Mouse (Mus musculus): ENCODE results near the gene Hspa8. TPM values are rescaled to one million over a fixed set of nuclear protein-coding genes. Genes with fewer than 3 reads are reported as not detected.

The Hspa8 gene
- polyA plus RNA-seq (2014; fragmentation: Nextera tagmentation; extraction: Ambion mirVana): 2,298 and 2,577 TPM in 2 replicates

DNA sequence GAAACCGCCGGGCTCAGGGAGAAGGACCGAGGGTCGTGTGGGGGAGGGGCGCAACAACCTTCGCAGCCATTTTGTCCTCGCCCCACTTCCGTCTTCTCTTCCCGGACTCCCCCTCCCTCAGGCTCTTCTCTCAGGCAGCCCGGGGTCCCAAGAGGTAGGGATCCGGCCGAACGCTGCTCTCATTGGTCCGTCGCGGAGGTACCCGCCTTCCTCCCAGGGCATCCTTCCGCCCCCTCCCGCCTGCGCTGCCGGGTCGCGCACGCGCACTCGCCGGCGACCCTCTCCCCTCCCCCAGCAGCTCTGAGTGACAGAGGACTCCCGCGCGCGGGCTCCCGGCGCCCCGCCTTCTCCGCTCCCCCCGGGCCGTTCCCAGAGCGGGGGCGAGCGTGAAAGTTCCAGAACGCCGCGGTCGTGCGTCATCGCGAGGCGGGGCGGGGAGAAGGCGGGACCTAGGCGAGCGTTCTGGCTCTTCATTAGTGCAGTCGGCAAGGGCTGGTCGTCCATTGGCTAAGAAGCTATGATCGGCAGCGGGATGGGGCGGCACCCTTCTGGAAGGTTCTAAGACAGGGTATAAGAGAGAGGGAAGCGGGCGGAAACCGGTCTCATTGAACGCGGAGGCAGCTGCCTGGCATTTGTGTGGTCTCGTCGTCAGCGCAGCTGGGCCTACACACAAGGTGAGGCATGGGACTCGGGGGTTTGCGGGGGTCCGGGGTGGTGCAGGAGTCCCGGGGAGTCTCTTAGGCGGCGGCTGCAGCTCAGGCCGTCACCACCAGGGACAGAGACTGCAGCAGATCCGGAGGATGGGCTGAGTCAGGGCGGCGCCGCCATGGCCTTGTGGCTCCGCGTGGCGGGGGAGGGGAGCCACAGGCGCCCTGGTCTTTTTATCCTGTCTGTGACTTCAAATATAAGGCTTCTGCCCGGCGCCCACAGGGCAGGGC lies at the start of gene Hspa8:
Gene Hspa8 (plus strand): TSS at position 310 of the 938 bp plus-strand sequence.
- peak within 1 kb of the TSS; percentile 97 for H3K9ac ChIP-seq (ENCODE audit: low read depth, low read length)
- no peaks in the 10 kb centered on the region for H3K27me3 ChIP-seq (replicated peaks; ENCODE audit: control insufficient read depth, insufficient read depth, low read length)
- peaks cover 40% of the 10 kb centered on the region for H3K36me3 ChIP-seq (ENCODE audit: control insufficient read depth, insufficient read depth, low read length)
- DNase-seq (ENCODE audit: low spot score): peak; percentile 100
- ATAC-seq (ENCODE audit: low read depth): peak; percentile 96
- H3K4me3 ChIP-seq (ENCODE audit: low read depth, low read length): peak within 1 kb of the TSS; percentile 95
- peaks cover 12% of the 10 kb centered on the region; the same call in 1 of the 2 replicates for H3K4me1 ChIP-seq (ENCODE audit: control insufficient read depth, insufficient read depth, low read length)
- WGBS: under 1% methylated on average over 56 of the region's 83 CpGs
- H3K9me3 ChIP-seq (ENCODE audit: control insufficient read depth, low read length): no peaks in the 10 kb centered on the region
- H3K27ac ChIP-seq (replicated peaks; ENCODE audit: low read depth, low read length): peak within 1 kb of the TSS; percentile 99
- peak within 1 kb of the TSS; percentile 85 for H3K4me2 ChIP-seq (ENCODE audit: low read depth, low read length)

DNA sequence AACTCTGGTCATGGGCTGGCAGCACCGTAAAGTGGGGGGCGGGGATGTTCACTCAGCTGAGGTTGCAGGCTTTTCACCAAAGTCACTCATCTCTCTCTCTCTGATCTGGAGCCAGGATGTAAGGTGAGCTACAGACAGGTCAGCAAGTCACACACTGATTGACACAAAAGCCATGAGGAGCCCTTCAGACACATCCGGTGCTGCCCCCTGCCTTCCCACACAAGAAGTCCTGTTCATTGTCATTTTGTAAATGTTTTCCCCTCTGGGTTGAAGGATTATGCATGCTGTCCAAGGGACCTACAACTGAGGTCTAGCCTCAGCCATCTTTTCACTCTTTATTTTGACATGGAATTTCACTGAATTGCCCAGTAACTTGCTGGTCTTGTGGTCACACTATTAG lies 49.0 kb upstream of the Hspa8 start:
- no peak overlapping the region for H3K4me2 ChIP-seq (ENCODE audit: low read depth, low read length)

DNA sequence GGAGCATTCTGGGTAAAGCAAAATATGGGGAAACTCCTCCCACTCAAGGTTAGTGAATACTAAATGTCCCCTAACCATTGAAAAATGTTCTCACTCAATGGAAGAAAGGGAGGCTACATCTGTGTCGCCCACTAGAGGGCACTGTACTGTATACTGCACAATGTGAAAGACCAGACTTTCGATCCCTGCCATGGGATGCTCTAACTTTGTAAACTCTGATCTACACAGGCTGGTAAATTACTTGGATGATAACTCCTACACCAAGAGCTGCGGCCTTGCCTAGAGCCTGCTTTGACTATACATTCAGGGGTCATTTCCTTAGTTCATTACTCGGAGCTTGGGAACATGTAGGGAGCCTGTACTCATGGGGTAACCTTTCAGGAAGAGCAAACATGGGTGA lies 44.4 kb upstream of the Hspa8 start:
- Histone ChIP-seq H3K4me3 (ENCODE audit: low read depth, low read length) (no peak overlapping the region), H3K27ac (replicated peaks; ENCODE audit: low read depth, low read length) (peak overlapping the region; percentile 85; the same call in 1 of the 2 replicates), H3K4me2 (ENCODE audit: low read depth, low read length) (peak overlapping the region; percentile 51), H3K9me3 (ENCODE audit: control insufficient read depth, low read length) (no peaks in the 10 kb centered on the region), H3K27me3 (replicated peaks; ENCODE audit: control insufficient read depth, insufficient read depth, low read length) (no peaks in the 10 kb centered on the region), H3K36me3 (ENCODE audit: control insufficient read depth, insufficient read depth, low read length) (peaks cover 4% of the 10 kb centered on the region; the same call in 1 of the 2 replicates), H3K9ac (ENCODE audit: low read depth, low read length) (no peak overlapping the region), H3K4me1 (ENCODE audit: control insufficient read depth, insufficient read depth, low read length) (peaks cover 9% of the 10 kb centered on the region)
- ATAC-seq (ENCODE audit: low read depth) (no peak), DNase-seq (ENCODE audit: low spot score) (peak; percentile 83)
- 13% methylated on average over 4 of the region's 4 CpGs for WGBS

More for the DNA sequence above, 49.0 kb upstream of the Hspa8 start:
- no peak for ATAC-seq (ENCODE audit: low read depth)
- no peak overlapping the region for H3K4me3 ChIP-seq (ENCODE audit: low read depth, low read length)
- no peaks in the 10 kb centered on the region for H3K27me3 ChIP-seq (replicated peaks; ENCODE audit: control insufficient read depth, insufficient read depth, low read length)
- no peaks in the 10 kb centered on the region for H3K36me3 ChIP-seq (ENCODE audit: control insufficient read depth, insufficient read depth, low read length)
- no peak for DNase-seq (ENCODE audit: low spot score)
- H3K27ac ChIP-seq (replicated peaks; ENCODE audit: low read depth, low read length): no peak overlapping the region
- 23% methylated on average over 3 of the region's 3 CpGs for WGBS
- no peak overlapping the region for H3K9ac ChIP-seq (ENCODE audit: low read depth, low read length)
- peaks cover 9% of the 10 kb centered on the region for H3K4me1 ChIP-seq (ENCODE audit: control insufficient read depth, insufficient read depth, low read length)
- no peaks in the 10 kb centered on the region for H3K9me3 ChIP-seq (ENCODE audit: control insufficient read depth, low read length)

DNA sequence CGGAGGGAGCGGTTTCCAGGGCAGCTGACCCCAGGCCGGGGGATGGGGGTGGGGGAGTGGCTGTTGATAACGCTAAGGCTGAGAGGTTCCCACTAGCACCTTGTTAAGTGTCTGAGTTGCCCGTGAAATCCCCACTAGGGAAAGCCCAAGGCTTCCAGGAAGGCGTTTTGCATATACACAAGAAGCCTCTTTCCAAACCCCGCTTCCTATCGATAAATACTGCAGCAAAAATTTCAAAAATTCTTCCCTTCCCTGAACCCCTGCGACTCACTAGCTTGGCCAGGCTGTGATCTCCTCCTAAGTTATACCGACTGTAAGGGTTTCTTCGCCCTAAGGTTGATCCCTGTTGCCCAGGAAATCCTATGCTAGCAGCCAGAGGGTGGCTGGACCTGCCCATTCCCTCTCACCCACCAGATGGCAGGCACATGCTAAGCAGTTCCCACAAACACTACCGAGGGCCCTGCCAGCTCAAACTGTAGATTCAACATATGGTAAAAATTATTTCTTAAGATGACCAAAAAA lies 43.6 kb upstream of the Hspa8 start:
- Histone ChIP-seq H3K4me3 (ENCODE audit: low read depth, low read length) (peak overlapping the region; percentile 10), H3K4me2 (ENCODE audit: low read depth, low read length) (peak overlapping the region; percentile 51), H3K9ac (ENCODE audit: low read depth, low read length) (peak overlapping the region; percentile 34), H3K4me1 (ENCODE audit: control insufficient read depth, insufficient read depth, low read length) (peaks cover 9% of the 10 kb centered on the region), H3K27me3 (replicated peaks; ENCODE audit: control insufficient read depth, insufficient read depth, low read length) (no peaks in the 10 kb centered on the region), H3K36me3 (ENCODE audit: control insufficient read depth, insufficient read depth, low read length) (peaks cover 12% of the 10 kb centered on the region; the same call in 1 of the 2 replicates), H3K9me3 (ENCODE audit: control insufficient read depth, low read length) (no peaks in the 10 kb centered on the region), H3K27ac (replicated peaks; ENCODE audit: low read depth, low read length) (peak overlapping the region; percentile 85)
- ATAC-seq (ENCODE audit: low read depth): peak; percentile 88
- 15% methylated on average over 12 of the region's 12 CpGs for WGBS
- peak; percentile 92 for DNase-seq (ENCODE audit: low spot score)

DNA sequence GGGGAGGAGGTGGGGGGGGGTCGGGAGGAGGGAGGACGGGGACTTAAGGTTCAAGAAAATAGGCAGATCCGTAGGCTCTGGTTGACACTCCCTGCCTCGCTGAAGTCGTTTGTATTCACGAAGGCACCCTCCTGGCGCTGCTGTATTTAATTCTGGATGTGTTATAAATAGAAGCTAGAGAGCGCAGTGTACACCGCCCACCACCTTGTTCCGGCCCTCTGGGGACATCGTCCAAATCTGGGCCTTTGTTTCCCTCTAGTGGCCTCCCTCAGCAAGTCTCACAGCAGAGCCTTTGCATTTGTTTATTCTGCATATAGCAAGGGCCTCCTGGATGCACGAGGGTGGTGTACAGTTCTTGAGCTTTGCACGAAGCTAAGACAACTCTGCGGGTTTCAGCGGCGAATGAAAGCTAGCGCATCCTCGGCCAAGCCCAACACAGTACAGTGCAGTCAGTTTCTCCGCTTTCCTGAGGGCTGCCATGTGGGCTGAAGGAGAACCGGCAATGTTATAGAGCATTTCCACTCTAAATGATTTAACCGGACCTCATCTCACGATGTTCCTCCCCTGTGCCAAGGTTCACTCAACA lies 43.0 kb upstream of the Hspa8 start:
- no peaks in the 10 kb centered on the region for H3K9me3 ChIP-seq (ENCODE audit: control insufficient read depth, low read length)

DNA sequence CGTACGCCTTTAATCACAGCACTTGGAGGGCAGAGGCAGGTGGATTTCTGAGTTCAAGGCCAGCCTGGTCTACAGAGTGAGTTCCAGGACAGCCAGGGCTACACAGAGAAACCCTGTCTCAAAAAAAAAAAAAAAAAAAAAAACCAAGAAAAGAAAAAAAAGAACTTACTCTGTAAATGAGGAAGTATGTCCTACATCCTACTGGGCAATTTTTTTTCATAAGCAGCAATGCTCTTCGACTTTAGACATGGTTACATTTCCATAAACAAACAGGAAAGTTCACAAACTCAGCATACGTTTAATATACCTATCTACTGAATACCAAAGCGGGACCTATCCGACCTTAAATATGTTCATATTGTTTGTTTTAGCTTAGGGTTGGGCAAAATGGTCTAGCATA lies 38.4 kb upstream of the Hspa8 start:
- no peak for DNase-seq (ENCODE audit: low spot score)
- no peaks in the 10 kb centered on the region for H3K27me3 ChIP-seq (replicated peaks; ENCODE audit: control insufficient read depth, insufficient read depth, low read length)
- H3K27ac ChIP-seq (replicated peaks; ENCODE audit: low read depth, low read length): no peak overlapping the region
- H3K9ac ChIP-seq (ENCODE audit: low read depth, low read length): no peak overlapping the region
- no peaks in the 10 kb centered on the region for H3K4me1 ChIP-seq (ENCODE audit: control insufficient read depth, insufficient read depth, low read length)
- ATAC-seq (ENCODE audit: low read depth): no peak
- no peaks in the 10 kb centered on the region for H3K9me3 ChIP-seq (ENCODE audit: control insufficient read depth, low read length)
- H3K4me3 ChIP-seq (ENCODE audit: low read depth, low read length): no peak overlapping the region
- H3K36me3 ChIP-seq (ENCODE audit: control insufficient read depth, insufficient read depth, low read length): peaks cover 42% of the 10 kb centered on the region
- no peak overlapping the region for H3K4me2 ChIP-seq (ENCODE audit: low read depth, low read length)
- 85% methylated on average over 6 of the region's 6 CpGs for WGBS

More for the DNA sequence above, 43.0 kb upstream of the Hspa8 start:
- Histone ChIP-seq H3K27me3 (replicated peaks; ENCODE audit: control insufficient read depth, insufficient read depth, low read length) (no peaks in the 10 kb centered on the region), H3K9ac (ENCODE audit: low read depth, low read length) (0 out of 2 replicates have a peak overlapping the region, but pooled peaks have one; percentile 9), H3K36me3 (ENCODE audit: control insufficient read depth, insufficient read depth, low read length) (peaks cover 13% of the 10 kb centered on the region; the same call in 1 of the 2 replicates), H3K4me3 (ENCODE audit: low read depth, low read length) (peak overlapping the region; percentile 10), H3K4me1 (ENCODE audit: control insufficient read depth, insufficient read depth, low read length) (peaks cover 9% of the 10 kb centered on the region), H3K27ac (replicated peaks; ENCODE audit: low read depth, low read length) (peak overlapping the region; percentile 85), H3K4me2 (ENCODE audit: low read depth, low read length) (peak overlapping the region; percentile 51)
- ATAC-seq (ENCODE audit: low read depth) (peak; percentile 92), DNase-seq (ENCODE audit: low spot score) (peak; percentile 93)
- 6% methylated on average over 20 of the region's 22 CpGs for WGBS

DNA sequence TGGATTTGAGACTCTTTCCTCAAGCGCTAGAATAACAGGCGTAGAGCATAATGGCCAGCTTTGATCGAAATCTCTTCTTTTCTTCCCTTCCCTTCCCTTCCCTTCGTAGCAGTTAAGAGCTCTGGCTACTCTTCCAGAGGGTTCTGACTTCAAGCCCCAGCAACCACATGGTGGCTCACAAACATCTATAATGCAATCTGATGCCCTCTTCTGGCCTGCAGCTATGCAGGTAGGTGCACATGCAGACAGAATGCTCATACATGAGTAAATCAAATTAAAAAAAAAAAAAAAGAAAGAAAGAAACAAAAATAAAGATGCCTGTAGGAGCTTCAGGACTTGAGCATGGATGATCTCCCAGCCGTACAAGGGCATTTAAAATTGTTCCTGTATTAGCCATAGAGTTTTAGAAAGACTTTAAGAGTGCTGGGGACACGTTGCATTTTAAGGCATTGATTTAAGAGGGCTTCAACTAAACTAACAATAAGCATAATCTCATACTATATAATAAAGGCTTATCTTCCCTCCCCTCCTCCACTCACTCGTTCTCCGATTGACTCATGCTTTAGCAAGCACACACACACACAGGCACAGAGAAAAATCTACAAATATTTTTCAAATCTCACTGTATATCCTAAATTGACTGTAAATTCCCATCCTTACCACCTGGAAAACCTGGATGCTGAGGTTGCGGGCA lies 35.8 kb upstream of the Hspa8 start:
- no peaks in the 10 kb centered on the region for H3K27me3 ChIP-seq (replicated peaks; ENCODE audit: control insufficient read depth, insufficient read depth, low read length)
- no peak overlapping the region for H3K4me2 ChIP-seq (ENCODE audit: low read depth, low read length)
- no peak overlapping the region for H3K27ac ChIP-seq (replicated peaks; ENCODE audit: low read depth, low read length)
- no peak overlapping the region for H3K9ac ChIP-seq (ENCODE audit: low read depth, low read length)
- WGBS: 83% methylated on average over 8 of the region's 9 CpGs
- no peaks in the 10 kb centered on the region for H3K9me3 ChIP-seq (ENCODE audit: control insufficient read depth, low read length)
- no peak overlapping the region for H3K4me3 ChIP-seq (ENCODE audit: low read depth, low read length)
- H3K4me1 ChIP-seq (ENCODE audit: control insufficient read depth, insufficient read depth, low read length): no peaks in the 10 kb centered on the region
- no peak for ATAC-seq (ENCODE audit: low read depth)
- H3K36me3 ChIP-seq (ENCODE audit: control insufficient read depth, insufficient read depth, low read length): peaks cover 44% of the 10 kb centered on the region
- no peak for DNase-seq (ENCODE audit: low spot score)

DNA sequence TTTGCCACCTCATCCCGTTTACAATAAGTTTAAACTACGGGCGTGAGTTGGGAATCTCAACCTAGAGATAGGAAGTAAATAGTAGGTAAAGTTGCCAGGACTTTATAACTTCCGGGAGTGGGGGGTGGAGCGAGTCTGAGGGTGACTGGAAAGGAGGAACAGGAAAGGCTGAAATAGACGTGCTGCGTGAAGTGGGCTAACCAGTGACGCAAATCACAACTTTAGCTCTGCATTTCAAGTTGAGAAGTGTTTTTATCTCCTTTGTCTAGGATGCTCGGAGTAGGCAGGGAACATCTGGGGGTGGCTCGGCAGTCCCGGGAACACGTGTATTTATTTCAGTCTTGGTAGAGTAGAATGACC lies 35.2 kb upstream of the Hspa8 start:
- Histone ChIP-seq H3K36me3 (ENCODE audit: control insufficient read depth, insufficient read depth, low read length) (peaks cover 44% of the 10 kb centered on the region), H3K4me2 (ENCODE audit: low read depth, low read length) (no peak overlapping the region), H3K9ac (ENCODE audit: low read depth, low read length) (no peak overlapping the region), H3K9me3 (ENCODE audit: control insufficient read depth, low read length) (no peaks in the 10 kb centered on the region), H3K27me3 (replicated peaks; ENCODE audit: control insufficient read depth, insufficient read depth, low read length) (no peaks in the 10 kb centered on the region), H3K4me1 (ENCODE audit: control insufficient read depth, insufficient read depth, low read length) (no peaks in the 10 kb centered on the region), H3K4me3 (ENCODE audit: low read depth, low read length) (no peak overlapping the region), H3K27ac (replicated peaks; ENCODE audit: low read depth, low read length) (no peak overlapping the region)
- ATAC-seq (ENCODE audit: low read depth) (no peak), DNase-seq (ENCODE audit: low spot score) (no peak)
- WGBS: 72% methylated on average over 12 of the region's 12 CpGs

All from embryonic facial prominence, embryonic 14.5 days (tissue).